Comparison of ENCODE assay signal across 50 mouse cellular contexts in the genomic region with DNA sequence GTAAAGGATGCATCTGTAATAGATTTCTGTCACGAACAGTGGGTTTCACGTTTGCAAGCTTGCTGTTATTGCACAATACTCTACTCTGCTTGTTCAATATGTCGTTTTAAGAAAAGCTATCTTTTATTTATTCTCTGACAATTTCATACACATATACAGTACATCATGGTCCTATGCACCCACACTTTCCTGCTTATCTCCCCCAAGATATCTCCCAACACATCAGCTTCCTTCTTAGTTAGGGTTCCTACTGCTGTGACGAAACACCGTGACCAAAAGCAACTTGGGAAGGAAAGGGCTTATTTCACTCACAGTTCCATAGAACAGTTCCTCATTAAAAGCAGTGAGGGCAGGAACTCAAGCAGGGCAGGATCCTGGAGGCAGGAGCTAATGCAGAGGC. TPM values are rescaled to one million over a fixed set of nuclear protein-coding genes. Genes with fewer than 3 reads are reported as not detected.
"Had no signal": no experiment of that assay in that cellular context is flagged by ENCODE, and none has a peak within 500 bp of the region (broad histone marks: within the 10 kb centered on the region; RNA-seq: fewer than 3 reads in every experiment).

No protein-coding gene starts in this region.

- H3K4me3 ChIP-seq: heart, embryonic 12.5 days; heart, embryonic 13.5 days; heart, embryonic 15.5 days; hindbrain, embryonic 10.5 days; hindbrain, embryonic 12.5 days; hindbrain, embryonic 13.5 days; hindbrain, embryonic 15.5 days; intestine, embryonic 15.5 days; kidney, embryonic 15.5 days; layer of hippocampus, adult 2 months; left cerebral cortex, adult 2 months had no signal

- DNase-seq: heart, postnatal 10 days; heart, postnatal 14 days; heart, postnatal 36 days; heart, postnatal 4 days; kidney, adult 11 months; kidney, adult 18-20 months; kidney, adult 2 months; kidney, adult 8-10 months; kidney, adult 9 months; kidney, postnatal 10 days; kidney, postnatal 14 days; kidney, postnatal 25 days; kidney, postnatal 36 days; kidney, postnatal 4 days; layer of hippocampus, adult 9-11 months; layer of hippocampus, postnatal 36 days had no signal

- H3K9me3 ChIP-seq: heart, embryonic 12.5 days; heart, embryonic 13.5 days; heart, embryonic 15.5 days; hindbrain, embryonic 10.5 days; hindbrain, embryonic 12.5 days; hindbrain, embryonic 13.5 days; hindbrain, embryonic 15.5 days; intestine, embryonic 15.5 days; kidney, embryonic 15.5 days had no signal

- H3K27ac ChIP-seq: heart, embryonic 13.5 days; heart, embryonic 15.5 days; hindbrain, embryonic 10.5 days; hindbrain, embryonic 12.5 days; hindbrain, embryonic 13.5 days; hindbrain, embryonic 14.5 days; hindbrain, embryonic 15.5 days; hindbrain, postnatal 0 days; intestine, embryonic 15.5 days; kidney, embryonic 15.5 days; kidney, postnatal 0 days; layer of hippocampus, adult 2 months; left cerebral cortex, adult 2 months had no signal

- H3K4me1 ChIP-seq: heart, embryonic 12.5 days; hindbrain, embryonic 12.5 days; intestine, embryonic 15.5 days had no signal

- H3K4me2 ChIP-seq: heart, embryonic 11.5 days; heart, embryonic 12.5 days; heart, embryonic 13.5 days; heart, embryonic 15.5 days; hindbrain, embryonic 12.5 days; hindbrain, embryonic 13.5 days; hindbrain, embryonic 14.5 days; hindbrain, embryonic 15.5 days; intestine, embryonic 15.5 days; kidney, embryonic 15.5 days had no signal

- H3K9ac ChIP-seq: heart, embryonic 12.5 days; heart, embryonic 13.5 days; heart, embryonic 15.5 days; hindbrain, embryonic 12.5 days; hindbrain, embryonic 13.5 days; hindbrain, embryonic 14.5 days; hindbrain, embryonic 15.5 days; intestine, embryonic 15.5 days; kidney, embryonic 15.5 days had no signal

- H3K27me3 ChIP-seq: intestine, embryonic 15.5 days had no signal

- ATAC-seq: hindbrain, embryonic 16.5 days; hindbrain, postnatal 0 days; inflammation-experienced regulatory T-cells, adult 6 months; intestine, embryonic 15.5 days; intestine, embryonic 16.5 days; intestine, postnatal 0 days had no signal

- H3K36me3 ChIP-seq: heart, embryonic 12.5 days; heart, embryonic 13.5 days; heart, embryonic 15.5 days; hindbrain, embryonic 10.5 days; hindbrain, embryonic 12.5 days; hindbrain, embryonic 13.5 days; hindbrain, embryonic 15.5 days; intestine, embryonic 15.5 days; kidney, embryonic 15.5 days had no signal

RNA-seq across cellular contexts. Expression of gene Lrrc34, which starts 8.3 kb away (rescaled TPM):
- total RNA-seq: heart, postnatal 10 days; heart, postnatal 14 days; heart, postnatal 25 days; heart, postnatal 36 days; heart, postnatal 4 days; layer of hippocampus, postnatal 25 days; layer of hippocampus, postnatal 36 days; left cerebral cortex, adult 18-20 months; left cerebral cortex, adult 2 months had no signal
- polyA plus RNA-seq: large intestine, adult 2 months had no signal

RNA-seq across cellular contexts. Expression of gene Lrriq4, which starts 11.6 kb away (rescaled TPM):
- total RNA-seq: heart, postnatal 10 days; heart, postnatal 14 days; heart, postnatal 25 days; heart, postnatal 36 days; heart, postnatal 4 days; hematopoietic stem cell, adult 5-6 weeks; layer of hippocampus, adult 18-20 months; layer of hippocampus, adult 2 months; layer of hippocampus, adult 8-10 months; layer of hippocampus, postnatal 10 days; layer of hippocampus, postnatal 14 days; layer of hippocampus, postnatal 25 days; layer of hippocampus, postnatal 36 days; left cerebral cortex, adult 18-20 months; left cerebral cortex, adult 2 months; left cerebral cortex, adult 8-10 months had no signal
- polyA plus RNA-seq: heart, embryonic 13.5 days; heart, embryonic 14.5 days; heart, embryonic 15.5 days; heart, embryonic 16.5 days; heart, postnatal 0 days; hindbrain, embryonic 10.5 days; hindbrain, embryonic 12.5 days; hindbrain, embryonic 14.5 days; hindbrain, embryonic 15.5 days; hindbrain, postnatal 0 days; inflammation-experienced regulatory T-cells, adult 6 months; intestine, embryonic 14.5 days; intestine, embryonic 15.5 days; intestine, embryonic 16.5 days; intestine, postnatal 0 days; kidney, embryonic 14.5 days; kidney, embryonic 15.5 days; large intestine, adult 2 months had no signal

RNA-seq across cellular contexts. Expression of gene Lrrc31, which starts 43.7 kb away (rescaled TPM):
- total RNA-seq: hematopoietic stem cell, adult 5-6 weeks; hindbrain, postnatal 0 days; layer of hippocampus, adult 18-20 months; layer of hippocampus, adult 2 months; layer of hippocampus, postnatal 10 days; layer of hippocampus, postnatal 14 days; layer of hippocampus, postnatal 25 days; layer of hippocampus, postnatal 36 days; left cerebral cortex, adult 18-20 months; left cerebral cortex, adult 2 months; left cerebral cortex, adult 8-10 months had no signal
- polyA plus RNA-seq: heart, embryonic 11.5 days; heart, embryonic 12.5 days; heart, embryonic 13.5 days; heart, embryonic 14.5 days; heart, embryonic 15.5 days; hindbrain, embryonic 10.5 days; hindbrain, embryonic 12.5 days; hindbrain, embryonic 14.5 days; hindbrain, embryonic 15.5 days; hindbrain, postnatal 0 days had no signal

RNA-seq across cellular contexts. Expression of gene Actrt3, which starts 56.2 kb away (rescaled TPM):
- total RNA-seq: heart, postnatal 10 days; heart, postnatal 14 days; heart, postnatal 25 days; heart, postnatal 36 days; heart, postnatal 4 days; hematopoietic stem cell, adult 5-6 weeks had no signal
- polyA plus RNA-seq: heart, embryonic 11.5 days; heart, embryonic 12.5 days; heart, embryonic 13.5 days; heart, embryonic 14.5 days; heart, embryonic 15.5 days; heart, embryonic 16.5 days; heart, postnatal 0 days; hindbrain, embryonic 12.5 days; kidney, embryonic 14.5 days; kidney, embryonic 15.5 days; kidney, postnatal 0 days had no signal
